Mouse (Mus musculus) frontal cortex, postnatal 36 days (tissue): Measurements from ENCODE around the gene Olfr125.

Source experiments
- DNase-seq, 2 experiments: peaks; one replicate each; pipeline ENCODE4 v3.0.0; 2022; ENCODE audit warnings: low spot score in 2 of 2

Gene Olfr125

DNA sequence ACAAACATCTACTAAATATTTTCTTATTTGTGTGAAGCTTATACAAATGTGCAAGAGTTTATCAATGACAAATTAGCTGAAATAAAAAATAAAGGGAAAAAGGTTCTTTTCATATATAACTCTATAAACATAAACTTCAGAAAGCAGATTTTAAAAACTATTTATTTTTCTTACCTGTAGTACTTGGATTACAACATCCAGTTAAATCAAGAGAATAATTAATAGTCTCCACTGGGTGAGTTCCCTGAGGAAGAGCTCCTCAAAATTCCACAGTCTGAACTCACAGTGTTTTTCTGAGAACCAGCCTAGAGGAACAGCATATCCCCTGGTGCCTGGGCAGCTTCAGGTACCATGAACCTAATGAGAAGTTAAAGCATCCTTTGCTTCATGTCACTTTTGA, at the start of gene Olfr125:
Gene Olfr125, plus strand, starts transcription at position 301 of the 400 bp plus-strand sequence.
- DNase-seq, result no peak

DNA sequence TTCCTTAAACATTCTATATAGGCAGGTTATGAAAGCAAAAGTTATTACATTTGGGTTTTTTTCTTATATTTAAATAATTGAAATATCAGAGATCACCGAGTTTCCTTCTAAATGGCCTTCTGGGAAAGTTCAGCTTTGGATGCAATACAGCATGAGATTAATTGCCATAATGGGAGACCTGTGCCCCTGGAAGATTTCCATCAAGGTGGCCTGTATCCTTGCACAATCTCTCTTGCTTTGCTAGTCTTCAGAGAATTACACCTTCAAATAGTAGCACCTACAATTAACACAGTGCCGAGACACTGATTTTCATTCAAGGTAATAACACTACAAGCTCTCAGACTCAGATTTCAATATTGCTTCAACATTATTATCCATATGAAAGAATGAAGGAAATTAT, 39.5 kb upstream of the Olfr125 start, which contains the start of gene Olfr123:
Gene Olfr123, plus strand, starts transcription at position 301 of the 400 bp plus-strand sequence.
- DNase-seq, result no peak

DNA sequence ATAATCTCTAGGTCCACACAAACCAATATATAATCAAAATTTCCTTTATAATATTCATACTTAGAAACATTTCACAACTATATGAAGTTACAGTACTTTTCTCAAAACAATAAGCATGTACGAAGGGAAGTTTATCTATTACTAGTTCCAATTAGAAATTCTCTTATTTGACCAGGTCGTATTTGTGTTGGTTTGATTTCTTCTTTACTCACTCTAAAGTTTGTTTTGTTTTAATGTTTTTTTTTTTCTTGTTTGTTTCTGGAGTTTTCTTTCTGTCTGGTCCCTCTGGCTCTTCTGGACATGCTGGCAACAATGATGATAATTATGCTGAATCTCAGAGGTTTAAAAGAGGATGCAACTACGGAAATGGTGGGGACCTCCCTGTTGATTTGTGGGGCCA, 33.2 kb upstream of the Olfr125 start, which contains the start of gene Olfr124:
Gene Olfr124, plus strand, starts transcription at position 301 of the 400 bp plus-strand sequence.
- DNase-seq, result no peak

DNA sequence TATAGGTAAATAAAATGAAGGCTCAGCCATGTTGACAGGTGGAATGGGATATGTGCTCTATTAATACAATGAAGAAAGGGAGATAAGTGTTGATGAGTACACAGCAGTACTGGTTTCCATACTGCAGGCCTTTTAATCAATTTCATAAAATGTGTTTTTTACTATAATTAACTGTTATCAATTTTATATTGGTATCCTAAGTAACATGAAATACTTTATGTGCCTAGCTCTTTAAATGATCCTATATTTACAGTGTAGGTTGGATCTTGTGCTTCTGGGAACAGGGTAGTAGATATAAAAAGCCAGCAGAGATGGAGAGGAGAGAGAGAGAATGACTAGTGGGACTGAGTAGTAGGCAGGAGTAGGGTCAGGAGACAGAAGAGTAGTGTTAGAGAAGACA, 14.4 kb downstream of the Olfr125 start, which contains the start of gene Olfr126:
Gene Olfr126, plus strand, starts transcription at position 301 of the 400 bp plus-strand sequence.
- DNase-seq, result no peak

DNA sequence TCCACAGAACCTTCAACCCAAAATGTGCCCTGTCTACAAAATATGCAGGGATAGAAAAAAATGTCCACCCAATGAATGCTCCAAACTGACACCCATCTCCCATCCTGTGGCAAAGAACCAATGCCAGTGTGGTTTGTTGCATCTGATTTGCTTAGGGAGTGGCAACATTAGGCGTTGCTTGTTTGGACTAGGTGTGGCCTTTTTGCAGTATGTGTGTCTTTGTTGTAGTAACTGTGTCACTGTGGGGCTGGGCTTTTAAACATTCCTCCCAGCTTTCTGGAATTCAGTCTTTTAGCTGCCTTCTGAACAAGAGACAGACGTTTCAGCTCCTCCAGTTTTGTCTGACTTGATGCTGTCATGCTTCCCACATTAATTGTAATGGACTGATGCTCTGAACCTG, 31.2 kb downstream of the Olfr125 start:
- no peak for DNase-seq

DNA sequence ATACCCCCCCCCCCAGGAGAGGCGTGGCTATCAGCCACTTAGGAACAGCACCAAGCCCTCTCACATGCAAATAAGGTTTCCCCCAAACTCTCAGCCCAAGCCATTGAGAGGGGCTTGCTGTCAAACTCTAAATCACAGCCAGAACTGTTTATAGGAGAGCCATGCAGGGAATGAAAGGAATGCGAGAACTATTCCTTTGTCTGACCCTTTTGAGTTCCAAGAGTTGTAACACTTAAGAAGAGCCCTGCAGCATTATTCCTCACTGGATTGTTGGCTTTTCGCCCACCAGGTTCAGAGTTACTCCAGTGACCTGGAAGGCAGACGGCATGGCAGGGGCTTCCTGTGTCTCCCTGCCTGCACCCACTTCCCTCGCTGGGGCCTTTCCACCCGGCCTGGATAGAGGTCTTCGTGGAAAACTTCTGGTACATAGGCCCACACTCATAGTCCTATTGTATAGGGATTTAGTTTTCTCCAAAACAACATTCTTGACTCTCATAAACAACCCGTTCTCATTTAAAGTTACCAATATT, 37.0 kb downstream of the Olfr125 start:
- no peak for DNase-seq

DNA sequence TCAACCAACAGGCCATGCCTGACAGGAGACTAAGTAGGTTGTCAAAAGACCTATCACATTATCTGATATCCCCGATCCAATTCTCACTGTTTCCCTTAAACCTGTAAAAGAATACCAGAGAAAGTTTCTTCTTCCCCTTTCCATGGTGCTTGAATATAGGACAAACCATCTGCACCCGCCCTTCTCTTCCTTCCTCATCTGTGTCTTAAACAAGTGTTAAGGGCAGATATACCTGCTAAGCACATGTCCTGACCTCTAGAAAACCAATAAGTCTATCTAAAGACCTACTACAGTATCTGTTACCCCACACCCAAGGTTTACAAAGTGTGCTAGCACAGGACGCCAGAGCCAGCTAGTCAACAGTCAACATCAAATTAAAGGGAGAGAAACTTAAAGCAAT, 41.1 kb downstream of the Olfr125 start:
- no peak for DNase-seq
